Mouse (Mus musculus): ENCODE data around the gene Gm20532.

- no peak for TF ChIP-seq CTCF (IDR thresholded peaks at IDR 0.05; ENCODE audit: extremely low read depth, insufficient read depth, insufficient read length, insufficient replicate concordance)
- no peak for TF ChIP-seq POLR2A (IDR thresholded peaks at IDR 0.05; ENCODE audit: low read depth, low read length)
Observed at GRCm38 (mm10) chr2:26582203-26582602, 4.2 kb upstream of the Gm20532 start.
